Mouse (Mus musculus): ENCODE data around the gene Bag6. TPM values are rescaled to one million over a fixed set of nuclear protein-coding genes. Genes with fewer than 3 reads are reported as not detected.
A peak's percentile ranks its signal among the peaks of the same experiment; 100 is the strongest.

Gene Bag6
- total and polyA plus RNA-seq, 3 experiments, result 26.0 to 152 (median 73.0) TPM

DNA sequence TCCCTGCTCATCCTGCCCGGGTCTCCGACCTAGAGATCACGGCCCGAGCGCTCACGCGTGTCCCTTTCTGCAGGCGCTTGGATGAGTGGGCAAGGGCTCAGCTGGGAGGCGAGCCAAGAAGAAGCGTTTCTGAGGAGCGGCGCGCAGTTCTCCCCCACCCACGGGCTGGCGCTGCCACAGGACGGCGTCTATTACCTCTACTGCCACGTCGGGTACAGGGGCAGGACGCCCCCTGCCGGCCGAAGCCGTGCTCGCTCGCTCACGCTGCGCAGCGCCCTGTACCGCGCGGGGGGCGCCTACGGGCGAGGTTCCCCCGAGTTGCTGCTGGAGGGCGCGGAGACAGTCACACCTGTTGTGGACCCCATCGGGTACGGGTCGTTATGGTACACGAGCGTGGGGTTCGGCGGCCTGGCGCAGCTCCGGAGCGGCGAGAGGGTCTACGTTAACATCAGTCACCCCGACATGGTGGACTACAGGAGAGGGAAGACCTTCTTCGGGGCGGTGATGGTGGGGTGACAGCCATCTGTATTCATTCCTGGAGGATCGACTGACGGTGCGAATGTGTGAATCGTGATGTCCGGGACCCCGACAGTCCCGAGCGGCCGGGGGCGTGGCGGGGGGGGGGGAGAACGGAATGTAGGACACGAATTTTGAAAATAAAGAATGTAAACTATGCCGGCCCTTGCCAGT is 60.8 kb downstream of the Bag6 start:
- H3K27me3 ChIP-seq (replicated peaks), result no peaks in the 10 kb centered on the region
- H3K9me3 ChIP-seq (replicated peaks; ENCODE audit: low read length), result no peaks in the 10 kb centered on the region
- H3K4me1 ChIP-seq (ENCODE audit: control insufficient read depth in 1 of 2, insufficient read depth in 2 of 2), result peaks cover 21 to 44% of the 10 kb centered on the region in 2 experiments
- peaks cover 18% of the 10 kb centered on the region for H3K79me2 ChIP-seq (replicated peaks; ENCODE audit: control insufficient read depth, extremely low read depth, insufficient read depth, poor library complexity, severe bottlenecking)
- peak overlapping the region; percentile 60 to 80 (median 78) for H3K4me3 ChIP-seq (replicated peaks in 1 of 3; ENCODE audit: low read depth in 2 of 3, low read length in 2 of 3, poor library complexity in 1 of 3)
- H3K9ac ChIP-seq (ENCODE audit: insufficient read depth, low read depth), result peak overlapping the region; percentile 71
- dilution Hi-C loops (cut with MboI; ENCODE audit: extremely low pct_ligation_motif_present, extremely low pct_unique_long_range_greater_than_20kb, low sequenced_read_pairs), result no loop called here
- in situ Hi-C loops (cut with MboI; ENCODE audit: low pct_ligation_motif_present, low pct_unique_long_range_greater_than_20kb, low sequenced_read_pairs), result no loop called here
- H3K36me3 ChIP-seq (replicated peaks in 1 of 2; ENCODE audit: control insufficient read depth in 1 of 2, insufficient read depth in 1 of 2, low read length in 1 of 2), result peaks cover 3 to 15% of the 10 kb centered on the region in 2 experiments
- DNase-seq (ENCODE audit: extremely low read depth), result peak; percentile 81
- peak overlapping the region; percentile 92 for H3K4me2 ChIP-seq (ENCODE audit: insufficient read depth, low read depth, poor library complexity, severe bottlenecking)
- H3K27ac ChIP-seq (ENCODE audit: insufficient read depth, low read depth), result peak overlapping the region; percentile 96
- TF ChIP-seq NELFE (IDR thresholded peaks at IDR 0.05; ENCODE audit: low read depth, low read length) (peak; percentile 59), USF1 (IDR thresholded peaks at IDR 0.05; ENCODE audit: low read depth, low read length) (no peak), MAFK (IDR thresholded peaks at IDR 0.05; ENCODE audit: insufficient replicate concordance, low read length) (no peak), CHD1 (IDR thresholded peaks at IDR 0.05; ENCODE audit: low read depth, low read length) (peak; percentile 84; the same call in 1 of the 2 replicates), ELF1 (IDR thresholded peaks at IDR 0.05; ENCODE audit: low read depth, low read length) (0 out of 2 replicates have a peak, but pooled peaks have one; percentile 39), POLR2AphosphoS2 (IDR thresholded peaks at IDR 0.05; ENCODE audit: low read depth, low read length) (no peak), JUN (IDR thresholded peaks at IDR 0.05; ENCODE audit: insufficient read depth, low read depth, low read length) (no peak), TBP (conservative IDR thresholded peaks at IDR 0.05; ENCODE audit: low read depth, low read length) (no peak), RAD21 (IDR thresholded peaks at IDR 0.05; ENCODE audit: low read depth, low read length) (peak; percentile 72), KAT2A (IDR thresholded peaks at IDR 0.05; ENCODE audit: insufficient replicate concordance, low read length) (no peak), EP300 (IDR thresholded peaks at IDR 0.05; ENCODE audit: low read length) (0 out of 2 replicates have a peak, but pooled peaks have one; percentile 5), TCF12 (IDR thresholded peaks at IDR 0.05; ENCODE audit: low read depth, low read length) (peak; percentile 54; the same call in 1 of the 2 replicates), MEF2A (IDR thresholded peaks at IDR 0.05; ENCODE audit: borderline replicate concordance, low read depth, low read length) (peak; percentile 56; the same call in 1 of the 2 replicates), GABPA (IDR thresholded peaks at IDR 0.05; ENCODE audit: insufficient replicate concordance, low read depth, low read length) (no peak), MYC (IDR thresholded peaks at IDR 0.05; ENCODE audit: low read depth, low read length) (0 out of 2 replicates have a peak, but pooled peaks have one; percentile 51), SMC3 (IDR thresholded peaks at IDR 0.05; ENCODE audit: low read depth, low read length) (peak; percentile 93), MAZ (IDR thresholded peaks at IDR 0.05; ENCODE audit: low read depth, low read length) (peak; percentile 90), HCFC1 (IDR thresholded peaks at IDR 0.05; ENCODE audit: low read depth, low read length) (no peak), RCOR1 (conservative IDR thresholded peaks at IDR 0.05; ENCODE audit: low read depth, low read length) (peak; percentile 60; the same call in 1 of the 2 replicates), ZNF384 (IDR thresholded peaks at IDR 0.05; ENCODE audit: low read depth, low read length) (peak; percentile 40; the same call in 1 of the 2 replicates), JUND (conservative IDR thresholded peaks at IDR 0.05; ENCODE audit: low read depth, low read length) (no peak), IRF4 (IDR thresholded peaks at IDR 0.05; ENCODE audit: low read depth, low read length) (peak; percentile 44; the same call in 1 of the 2 replicates), PAX5 (IDR thresholded peaks at IDR 0.05; ENCODE audit: low read length) (no peak), MXI1 (IDR thresholded peaks at IDR 0.05; ENCODE audit: low read depth, low read length) (peak; percentile 87), SIN3A (IDR thresholded peaks at IDR 0.05; ENCODE audit: low read length) (peak; percentile 87), ZKSCAN1 (IDR thresholded peaks at IDR 0.05; ENCODE audit: borderline replicate concordance, low read depth, low read length) (no peak), UBTF (IDR thresholded peaks at IDR 0.05; ENCODE audit: low read depth, low read length) (no peak), E2F4 (IDR thresholded peaks at IDR 0.05; ENCODE audit: insufficient replicate concordance, low read depth, low read length) (no peak), BHLHE40 (IDR thresholded peaks at IDR 0.05; ENCODE audit: low read depth, low read length) (no peak; the same call in 1 of the 2 replicates), ZMIZ1 (IDR thresholded peaks at IDR 0.05; ENCODE audit: low read depth, low read length) (0 out of 2 replicates have a peak, but pooled peaks have one; percentile 20), NRF1 (IDR thresholded peaks at IDR 0.05; ENCODE audit: low read depth, low read length) (peak; percentile 57; the same call in 1 of the 2 replicates), ETS1 (conservative IDR thresholded peaks at IDR 0.05; ENCODE audit: low read depth, low read length) (no peak), POLR2A (IDR thresholded peaks at IDR 0.05; ENCODE audit: low read depth, low read length) (no peak), MAX (IDR thresholded peaks at IDR 0.05; ENCODE audit: low read length) (peak; percentile 63; the same call in 1 of the 2 replicates), ZC3H11A (IDR thresholded peaks at IDR 0.05; ENCODE audit: low read depth, low read length) (peak; percentile 66), CTCF (conservative IDR thresholded peaks at IDR 0.05 in 1 of 2, IDR thresholded peaks at IDR 0.05 in 1 of 2; ENCODE audit: low read depth in 2 of 2, low read length in 2 of 2) (peak; percentile 44 to 99; a peak in 3 of 4 replicates), USF2 (conservative IDR thresholded peaks at IDR 0.05; ENCODE audit: low read depth, low read length) (no peak), CHD2 (IDR thresholded peaks at IDR 0.05; ENCODE audit: low read length) (peak; percentile 39)
